Mouse (Mus musculus) spleen, postnatal 14 days (tissue): ENCODE results near the gene Gatad2a.
A peak's percentile ranks its signal among the peaks of the same experiment; 100 is the strongest.
"Not testable (repeated sequence)": the region's sequence is repeated elsewhere in the genome, so short reads cannot be mapped to it uniquely, and the experiment has no call there.

Experiments used
- DNase-seq, 2 experiments: peaks; one replicate each; pipeline ENCODE4 v3.0.0; 2021 to 2022; ENCODE audit warnings: low spot score in 2 of 2

Gene Gatad2a

GRCm38 (mm10) chr8:69995776-69996588, at the start of gene Gatad2a:
TSS of gene Gatad2a (minus strand) at chr8:69996384.
- peak; percentile 99 for DNase-seq

- DNase-seq = no peak
Measured at GRCm38 (mm10) chr8:70043996-70044395, 47.8 kb upstream of the Gatad2a start.

GRCm38 (mm10) chr8:70042583-70043455, 46.6 kb upstream of the Gatad2a start, which contains the start of the genes Mau2 and Sugp1:
TSS of gene Mau2 (minus strand) at chr8:70042734.
TSS of gene Sugp1 (plus strand) at chr8:70042813.
- DNase-seq = peak; percentile 94 to 97

GRCm38 (mm10) chr8:70041885-70042546, 45.8 kb upstream of the Gatad2a start:
- DNase-seq = peak; percentile 29 to 34

GRCm38 (mm10) chr8:70037994-70038393, 41.8 kb upstream of the Gatad2a start:
- no peak for DNase-seq

- DNase-seq = no peak
Measured at GRCm38 (mm10) chr8:70030255-70030654, 34.1 kb upstream of the Gatad2a start.

- no peak for DNase-seq
Measured at GRCm38 (mm10) chr8:70026151-70026550, 30.0 kb upstream of the Gatad2a start.

- no peak for DNase-seq
Measured at GRCm38 (mm10) chr8:70023596-70023995, 27.4 kb upstream of the Gatad2a start.

- no peak for DNase-seq
Measured at GRCm38 (mm10) chr8:70015017-70015416, 18.8 kb upstream of the Gatad2a start.

GRCm38 (mm10) chr8:70012763-70013162, 16.6 kb upstream of the Gatad2a start:
- DNase-seq = no peak

- no peak for DNase-seq
Measured at GRCm38 (mm10) chr8:70012350-70012749, 16.2 kb upstream of the Gatad2a start.

GRCm38 (mm10) chr8:70010796-70011195, 14.6 kb upstream of the Gatad2a start:
- not testable (repeated sequence) for DNase-seq

GRCm38 (mm10) chr8:70005178-70005577, 9.0 kb upstream of the Gatad2a start:
- DNase-seq = no peak

- no peak for DNase-seq
Measured at GRCm38 (mm10) chr8:70004345-70004744, 8.2 kb upstream of the Gatad2a start.

GRCm38 (mm10) chr8:70003204-70003657, 7.0 kb upstream of the Gatad2a start:
- no peak for DNase-seq

- not testable (repeated sequence) for DNase-seq
Measured at GRCm38 (mm10) chr8:70001892-70002191, 5.7 kb upstream of the Gatad2a start.

- DNase-seq = peak; percentile 27 to 38
Measured at GRCm38 (mm10) chr8:70001176-70001891, 5.2 kb upstream of the Gatad2a start.

GRCm38 (mm10) chr8:70000226-70000625, 4.0 kb upstream of the Gatad2a start:
- DNase-seq = no peak

- no peak for DNase-seq
Measured at GRCm38 (mm10) chr8:69999236-69999635, 3.1 kb upstream of the Gatad2a start.

- no peak for DNase-seq
Measured at GRCm38 (mm10) chr8:69998706-69999105, 2.5 kb upstream of the Gatad2a start.

GRCm38 (mm10) chr8:69996589-69997285, 553 bp upstream of the Gatad2a start:
- no peak for DNase-seq
